Comparison of ENCODE assay signal across 8 mouse cellular contexts in the genomic region with DNA sequence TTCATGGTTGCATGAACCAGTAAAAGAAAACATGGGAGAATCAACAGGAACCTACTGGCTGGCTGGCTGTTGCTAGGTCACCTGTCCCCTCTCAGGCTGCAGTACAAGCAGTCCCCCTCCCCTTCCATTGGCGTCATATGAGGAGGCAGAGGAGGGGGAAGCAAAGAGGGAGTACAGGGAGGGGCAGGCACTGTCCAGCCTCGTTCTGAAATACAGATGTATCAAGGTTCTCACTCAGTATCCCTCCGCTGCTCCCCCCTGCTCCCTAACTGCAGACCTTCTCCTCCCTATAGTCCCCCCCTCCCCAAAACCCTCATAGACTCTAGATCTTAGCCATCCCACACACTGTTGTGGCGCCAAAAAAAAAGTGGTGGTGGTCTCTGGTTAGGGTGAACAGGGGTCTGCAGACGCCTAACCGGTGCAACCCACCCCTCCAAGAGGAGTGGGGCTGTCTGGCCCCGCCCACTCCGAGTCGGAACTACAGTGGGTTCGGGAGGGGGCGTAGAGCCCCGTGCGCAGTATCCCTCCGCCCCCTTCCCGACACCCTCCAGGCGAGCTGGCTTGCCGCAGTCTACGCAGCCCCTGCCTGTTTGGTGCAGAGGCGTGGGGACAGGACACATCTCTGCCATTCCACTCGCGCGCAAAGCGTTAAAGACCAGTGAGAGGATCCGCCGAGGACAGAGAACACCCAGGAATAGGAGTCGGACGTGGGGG. TPM values are rescaled to one million over a fixed set of nuclear protein-coding genes. Genes with fewer than 3 reads are reported as not detected.
DNase-seq lines count a peak whose midpoint lies in the region; ATAC-seq and TF ChIP-seq lines count a peak whose summit lies in the region.
"Not testable (repeated sequence)": the region's sequence is repeated elsewhere in the genome, so short reads cannot be mapped to it uniquely, and the experiment has no call there.

No protein-coding gene starts in this region.

- H3K9me3 ChIP-seq in lung, embryonic 15.5 days, result not testable (repeated sequence)

- TF ChIP-seq CTCF in gastrocnemius, adult 2 months (IDR thresholded peaks at IDR 0.05); olfactory bulb, adult 2 months (IDR thresholded peaks at IDR 0.05; ENCODE audit: insufficient read depth, low read depth, low read length): not testable (repeated sequence)

- not testable (repeated sequence) for H3K4me1 ChIP-seq in lung, embryonic 15.5 days; olfactory bulb, adult 2 months (ENCODE audit: control insufficient read depth, insufficient read depth, low read length)

- not testable (repeated sequence) for H3K36me3 ChIP-seq in lung, embryonic 15.5 days

- H3K4me2 ChIP-seq in lung, embryonic 15.5 days, result peak overlapping the region; percentile 61

- H3K27ac ChIP-seq in gastrocnemius, adult 2 months, result not testable (repeated sequence)
- 0 out of 2 replicates have a peak overlapping the region, but pooled peaks have one; percentile 19 for H3K27ac ChIP-seq in lung, embryonic 15.5 days
- H3K27ac ChIP-seq in olfactory bulb, adult 2 months (ENCODE audit: insufficient read depth, low read depth, low read length), result peak overlapping the region; percentile 80

- peak overlapping the region; percentile 52 for H3K9ac ChIP-seq in lung, embryonic 15.5 days

- WGBS in lung, embryonic 15.5 days, result 20% methylated on average over 25 of the region's 27 CpGs
- WGBS in olfactory bulb, adult 2 months, result 29% methylated on average over 27 of the region's 27 CpGs

- peak; percentile 91 for ATAC-seq in lung, embryonic 15.5 days (ENCODE audit: borderline replicate concordance, extremely low read depth, low FRiP score, low TSS enrichment)

- intact Hi-C loops in gastrocnemius, adult 2 months (cut with DNase I), result not testable (repeated sequence)

- H3K4me3 ChIP-seq in gastrocnemius, adult 2 months, result peak overlapping the region; percentile 72
- H3K4me3 ChIP-seq in lung, embryonic 15.5 days, result peak overlapping the region; percentile 56
- peak overlapping the region; percentile 67 for H3K4me3 ChIP-seq in olfactory bulb, adult 2 months (ENCODE audit: insufficient read depth, low read depth, low read length)

- peak; percentile 78 for DNase-seq in ZHBTc4 (ENCODE audit: low read depth, low spot score)
- peak; percentile 45 to 62 for DNase-seq in cerebellum, postnatal 4 days (ENCODE audit: low spot score in 2 of 2)
- not testable (repeated sequence) for DNase-seq in gastrocnemius, adult 2 months
- peak; percentile 12 for DNase-seq in hindlimb bud, embryonic 11.5 days (ENCODE audit: extremely low spot score, low read depth, low spot score)
- peak; percentile 55 to 65 for DNase-seq in layer of hippocampus, postnatal 36 days
- peak; percentile 64 for DNase-seq in thymus, postnatal 0 days (ENCODE audit: low spot score)

- TF ChIP-seq POLR2A in olfactory bulb, adult 2 months (IDR thresholded peaks at IDR 0.05; ENCODE audit: insufficient read depth, low read depth, low read length), result 0 out of 2 replicates have a peak, but pooled peaks have one; percentile 40

- H3K27me3 ChIP-seq in lung, embryonic 15.5 days, result not testable (repeated sequence)

RNA-seq across cellular contexts. Expression of a gene that starts 1.6 kb away (rescaled TPM):
- 1 to 10 TPM; 2.3 to 3.1 TPM for total RNA-seq in gastrocnemius, adult 2 months (2021)
- 10 to 100 TPM; 72.2 to 76.5 TPM for total RNA-seq in layer of hippocampus, postnatal 36 days (2021)
- polyA plus RNA-seq in lung, embryonic 15.5 days (2015; fragmentation: Nextera tagmentation; extraction: Ambion mirVana), result 50.3 and 52.9 TPM in 2 replicates
- polyA plus RNA-seq in olfactory bulb, adult 2 months (2012; ENCODE audit: insufficient read depth, insufficient read length, low replicate concordance, missing spikeins), result not detected in 2 replicates
- polyA plus RNA-seq in thymus, postnatal 0 days (2015; fragmentation: Nextera tagmentation; extraction: Ambion mirVana), result 55.0 and 55.1 TPM in 2 replicates

RNA-seq across cellular contexts. Expression of a gene that starts 43.1 kb away (rescaled TPM):
- 1 to 10 TPM in 1 of 2 experiments, under 1 TPM in 1; 0.79 to 3.6 TPM for total RNA-seq in gastrocnemius, adult 2 months (2021)
- total RNA-seq in layer of hippocampus, postnatal 36 days (2021), result 100 to 1,000 TPM; 187 to 189 TPM
- polyA plus RNA-seq in lung, embryonic 15.5 days (2015; fragmentation: Nextera tagmentation; extraction: Ambion mirVana), result 21.8 and 26.1 TPM in 2 replicates
- 81.4 TPM in 1 of 2 replicates, not detected in the other for polyA plus RNA-seq in olfactory bulb, adult 2 months (2012; ENCODE audit: insufficient read depth, insufficient read length, low replicate concordance, missing spikeins)
- polyA plus RNA-seq in thymus, postnatal 0 days (2015; fragmentation: Nextera tagmentation; extraction: Ambion mirVana), result 6.6 and 7.0 TPM in 2 replicates

RNA-seq across cellular contexts. Expression of a gene that starts 53.2 kb away (rescaled TPM):
- 1 to 10 TPM; 4.2 TPM for total RNA-seq in gastrocnemius, adult 2 months (2021)
- total RNA-seq in layer of hippocampus, postnatal 36 days (2021), result 10 to 100 TPM; 22.7 to 23.9 TPM
- 9.1 and 9.5 TPM in 2 replicates for polyA plus RNA-seq in lung, embryonic 15.5 days (2015; fragmentation: Nextera tagmentation; extraction: Ambion mirVana)
- polyA plus RNA-seq in olfactory bulb, adult 2 months (2012; ENCODE audit: insufficient read depth, insufficient read length, low replicate concordance, missing spikeins), result not detected in 2 replicates
- polyA plus RNA-seq in thymus, postnatal 0 days (2015; fragmentation: Nextera tagmentation; extraction: Ambion mirVana), result 9.5 and 12.2 TPM in 2 replicates

RNA-seq across cellular contexts. Expression of a gene that starts 53.2 kb away (rescaled TPM):
- total RNA-seq in gastrocnemius, adult 2 months (2021), result 10 to 100 TPM; 17.6 to 30.1 TPM
- 100 to 1,000 TPM; 316 to 323 TPM for total RNA-seq in layer of hippocampus, postnatal 36 days (2021)
- polyA plus RNA-seq in lung, embryonic 15.5 days (2015; fragmentation: Nextera tagmentation; extraction: Ambion mirVana), result 36.4 and 39.7 TPM in 2 replicates
- 223 TPM in 1 of 2 replicates, not detected in the other for polyA plus RNA-seq in olfactory bulb, adult 2 months (2012; ENCODE audit: insufficient read depth, insufficient read length, low replicate concordance, missing spikeins)
- 18.9 and 20.8 TPM in 2 replicates for polyA plus RNA-seq in thymus, postnatal 0 days (2015; fragmentation: Nextera tagmentation; extraction: Ambion mirVana)

Comparison
In these comparisons a context has a peak if more than half of its experiments do, and no peak if none do; other contexts are left out.
1. RNA of a gene that starts 53.2 kb away (polyA plus RNA-seq): 9.5 to 12.2 TPM in thymus, postnatal 0 days and 9.1 to 9.5 TPM in lung, embryonic 15.5 days; not detected in olfactory bulb, adult 2 months; every median in the first group is over 10 times any median in the second.
2. Peak in every context shown above with its lines, with median percentiles within 50 percentile points of each other: H3K4me3 ChIP-seq.